Mouse (Mus musculus): ENCODE measurements around the gene Vwa3b. TPM values are rescaled to one million over a fixed set of nuclear protein-coding genes. Genes with fewer than 3 reads are reported as not detected.

Vwa3b gene
- polyA plus RNA-seq, 1 experiment from 2014 or later = 0.66 TPM

DNA sequence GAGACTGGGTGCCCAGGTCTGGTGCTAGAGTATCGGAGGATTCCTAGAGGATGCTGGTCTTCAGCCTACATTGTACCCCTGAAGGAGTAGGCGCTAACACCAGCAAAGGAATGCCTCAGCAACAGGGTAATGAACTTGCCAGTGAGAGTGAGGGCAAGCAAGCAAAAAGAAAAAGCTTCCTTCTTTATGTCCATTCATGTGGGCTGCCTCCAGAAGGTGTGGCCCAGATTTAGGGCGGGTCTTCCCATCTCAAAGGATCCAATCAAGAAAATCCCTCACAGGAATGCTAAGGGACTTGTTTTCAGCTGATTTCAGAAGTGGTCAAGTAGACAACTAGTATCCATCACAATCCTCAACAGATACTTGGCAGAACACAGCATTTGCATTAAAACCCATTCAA lies 16.8 kb downstream of the Vwa3b start:
- no peaks in the 10 kb centered on the region for H3K9me3 ChIP-seq
- H3K4me1 ChIP-seq = no peaks in the 10 kb centered on the region
- H3K4me2 ChIP-seq = no peak overlapping the region
- no peaks in the 10 kb centered on the region for H3K27me3 ChIP-seq (replicated peaks)
- WGBS = 92% methylated on average over 3 of the region's 3 CpGs
- no peak overlapping the region for H3K27ac ChIP-seq
- H3K4me3 ChIP-seq = no peak overlapping the region
- no peaks in the 10 kb centered on the region for H3K36me3 ChIP-seq (replicated peaks)
- no peak for ATAC-seq (replicated peaks)
- no peak overlapping the region for H3K9ac ChIP-seq

DNA sequence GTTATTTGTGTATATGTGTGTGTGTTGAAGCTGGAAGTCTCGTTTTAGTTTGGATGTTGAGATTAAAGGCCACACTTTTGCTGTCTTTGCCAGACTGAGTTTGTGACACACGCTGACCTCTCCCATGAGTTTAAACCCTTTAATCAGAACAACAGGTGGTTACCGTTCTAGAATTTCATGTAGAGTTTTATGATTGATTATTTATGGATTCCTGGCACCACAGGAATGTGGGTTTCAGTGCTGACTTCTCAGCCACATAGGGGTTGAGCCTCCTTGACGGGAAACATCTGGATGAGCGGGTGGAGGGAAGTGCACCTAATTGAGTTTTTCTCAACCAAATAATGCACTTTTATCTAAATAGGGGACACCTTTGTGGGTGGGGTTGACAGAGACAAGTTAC lies 19.1 kb downstream of the Vwa3b start:
- no peak overlapping the region for H3K27ac ChIP-seq
- WGBS = 86% methylated on average over 5 of the region's 5 CpGs
- no peaks in the 10 kb centered on the region for H3K9me3 ChIP-seq
- ATAC-seq (replicated peaks) = no peak
- H3K36me3 ChIP-seq (replicated peaks) = no peaks in the 10 kb centered on the region
- no peak overlapping the region for H3K4me2 ChIP-seq
- no peaks in the 10 kb centered on the region for H3K27me3 ChIP-seq (replicated peaks)
- H3K4me1 ChIP-seq = no peaks in the 10 kb centered on the region
- no peak overlapping the region for H3K9ac ChIP-seq
- no peak overlapping the region for H3K4me3 ChIP-seq

DNA sequence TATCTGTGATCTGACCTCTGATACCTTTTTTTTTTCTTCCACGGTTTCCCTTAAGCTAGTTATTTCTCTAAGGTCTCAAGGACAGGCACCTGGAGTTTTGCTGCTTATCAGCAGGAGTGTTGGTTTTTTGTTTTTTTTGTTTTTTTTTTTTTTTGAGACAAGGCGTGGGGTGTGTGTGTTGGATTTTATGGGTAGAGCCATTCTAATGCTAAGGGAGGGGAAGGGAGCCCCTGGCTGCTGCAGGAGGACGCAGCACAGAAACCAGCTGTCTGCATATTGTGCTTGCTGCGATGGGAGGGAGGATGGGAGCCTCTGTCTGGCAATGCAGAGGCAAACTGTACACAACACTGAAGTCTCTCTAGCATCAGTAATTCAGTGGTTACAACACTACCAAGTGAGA lies 22.8 kb downstream of the Vwa3b start:
- Histone ChIP-seq H3K27me3 (replicated peaks) (no peaks in the 10 kb centered on the region), H3K4me2 (no peak overlapping the region), H3K36me3 (replicated peaks) (no peaks in the 10 kb centered on the region), H3K4me3 (no peak overlapping the region), H3K4me1 (no peaks in the 10 kb centered on the region), H3K9me3 (no peaks in the 10 kb centered on the region), H3K27ac (no peak overlapping the region), H3K9ac (no peak overlapping the region)
- WGBS = 45% methylated on average over 4 of the region's 4 CpGs
- ATAC-seq (replicated peaks) = no peak

DNA sequence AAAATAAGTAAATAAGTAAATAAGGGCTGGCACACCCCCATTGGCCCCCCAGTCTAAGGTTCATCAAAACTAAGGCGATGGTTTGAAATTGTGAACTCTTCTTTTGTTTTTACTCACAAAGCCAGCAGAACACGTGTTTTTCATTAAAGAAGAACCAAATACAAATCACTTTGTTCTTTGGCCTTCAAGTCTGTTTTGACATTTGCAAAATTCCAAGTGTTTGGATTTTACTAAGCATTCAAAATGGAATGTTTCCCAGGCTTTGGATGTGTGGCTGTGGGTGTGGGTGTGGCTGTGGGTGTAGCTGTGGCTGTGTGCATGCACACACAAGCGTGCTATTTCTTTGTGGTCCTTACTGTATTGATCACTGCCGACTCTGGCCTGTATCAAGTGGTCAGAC lies 27.3 kb downstream of the Vwa3b start:
- whole genome bisulfite sequencing = 87% methylated on average over 4 of the region's 4 CpGs
- Histone ChIP-seq H3K36me3 (replicated peaks) (no peaks in the 10 kb centered on the region), H3K27ac (no peak overlapping the region), H3K27me3 (replicated peaks) (no peaks in the 10 kb centered on the region), H3K4me1 (no peaks in the 10 kb centered on the region), H3K4me2 (no peak overlapping the region), H3K9me3 (no peaks in the 10 kb centered on the region), H3K9ac (no peak overlapping the region), H3K4me3 (no peak overlapping the region)
- ATAC-seq (replicated peaks) = no peak

DNA sequence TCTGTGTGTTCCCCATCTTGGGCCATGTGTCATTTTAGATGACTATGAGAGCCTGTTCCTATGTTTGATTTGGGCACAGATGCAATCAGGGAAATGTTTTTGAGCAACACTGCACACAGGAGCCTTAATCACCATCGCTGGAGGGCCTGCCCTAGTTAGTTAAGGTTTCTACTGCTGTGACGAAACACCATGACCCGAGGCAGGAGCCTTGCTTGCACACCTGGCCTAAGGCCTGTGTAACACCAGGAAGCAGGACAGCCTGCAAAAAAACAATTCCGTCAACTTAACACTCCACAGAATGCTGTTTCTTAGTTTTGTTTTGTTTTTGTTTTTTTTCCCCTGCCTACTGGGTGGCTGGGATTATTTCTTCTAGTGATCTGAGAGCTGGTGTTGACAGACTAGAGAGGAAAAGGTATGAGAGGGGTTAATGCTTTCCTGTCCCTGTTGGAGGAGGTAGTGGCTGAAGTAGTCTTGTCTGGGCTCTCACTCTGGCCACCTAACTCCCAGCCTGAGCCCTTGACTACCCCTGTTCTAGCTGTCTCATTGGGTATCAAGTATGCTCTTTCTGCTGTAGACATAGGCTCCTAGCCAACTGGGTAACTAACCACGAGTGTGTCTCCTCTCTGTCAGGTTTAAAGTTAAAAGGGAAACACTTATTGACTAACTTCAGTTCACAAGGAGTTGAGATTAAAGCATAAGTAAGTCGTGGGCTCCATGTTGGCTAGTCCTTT lies 30.6 kb downstream of the Vwa3b start:
- no peaks in the 10 kb centered on the region; the same call in 1 of the 2 replicates for H3K4me1 ChIP-seq
- no peak overlapping the region for H3K27ac ChIP-seq
- no peaks in the 10 kb centered on the region for H3K27me3 ChIP-seq (replicated peaks)
- ATAC-seq (replicated peaks) = no peak
- no peaks in the 10 kb centered on the region for H3K9me3 ChIP-seq
- no peak overlapping the region for H3K4me3 ChIP-seq
- H3K4me2 ChIP-seq = no peak overlapping the region
- H3K9ac ChIP-seq = no peak overlapping the region
- 83% methylated on average over 6 of the region's 6 CpGs for WGBS
- H3K36me3 ChIP-seq (replicated peaks) = no peaks in the 10 kb centered on the region

DNA sequence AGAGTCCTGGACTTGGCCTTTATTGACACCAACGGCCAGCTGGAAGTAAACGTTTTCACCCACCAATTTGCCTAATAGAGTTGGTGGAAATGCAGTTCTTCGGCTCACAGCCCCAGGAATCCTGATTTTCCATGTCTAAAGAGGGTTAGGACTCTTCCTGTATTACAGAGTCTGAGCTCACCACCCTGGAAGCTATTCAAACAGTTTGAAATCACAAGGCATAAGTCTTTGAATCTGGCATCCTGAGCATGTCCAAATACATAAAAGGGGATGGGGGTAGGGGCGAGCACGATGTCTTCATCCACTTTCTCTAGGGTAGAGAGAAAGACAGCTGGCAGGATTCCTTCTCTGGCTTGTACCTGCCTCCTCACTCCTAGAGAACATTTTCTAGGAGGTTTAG lies 34.5 kb downstream of the Vwa3b start:
- no peaks in the 10 kb centered on the region; the same call in 1 of the 2 replicates for H3K4me1 ChIP-seq
- no peak for ATAC-seq (replicated peaks)
- 72% methylated on average over 5 of the region's 5 CpGs for WGBS
- H3K9me3 ChIP-seq = no peaks in the 10 kb centered on the region
- H3K4me3 ChIP-seq = no peak overlapping the region
- H3K9ac ChIP-seq = no peak overlapping the region
- no peak overlapping the region for H3K27ac ChIP-seq
- no peak overlapping the region for H3K4me2 ChIP-seq
- H3K27me3 ChIP-seq (replicated peaks) = no peaks in the 10 kb centered on the region
- no peaks in the 10 kb centered on the region for H3K36me3 ChIP-seq (replicated peaks)

DNA sequence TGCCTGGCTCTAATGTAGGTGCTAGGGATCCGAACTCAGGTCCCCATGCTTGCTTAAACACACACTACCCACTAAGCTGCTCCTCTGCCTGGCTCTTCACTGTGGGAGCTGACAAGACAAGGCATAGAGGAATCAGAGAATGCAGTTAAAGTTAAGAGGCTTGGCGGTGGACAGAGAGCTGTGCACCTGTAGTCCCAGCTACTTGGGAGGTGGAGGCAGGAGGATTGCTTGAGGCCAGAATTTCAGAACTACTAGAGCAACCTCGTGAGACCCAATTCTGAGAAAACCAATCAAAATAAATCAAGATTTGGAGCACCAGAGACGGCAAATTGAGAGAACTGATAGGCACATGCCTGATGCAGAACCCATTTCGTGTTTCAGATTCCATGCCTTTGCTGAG lies 36.7 kb downstream of the Vwa3b start:
- WGBS = 90% methylated on average over 5 of the region's 5 CpGs
- H3K4me3 ChIP-seq = no peak overlapping the region
- no peak overlapping the region for H3K27ac ChIP-seq
- H3K27me3 ChIP-seq (replicated peaks) = no peaks in the 10 kb centered on the region
- no peak for ATAC-seq (replicated peaks)
- H3K9me3 ChIP-seq = no peaks in the 10 kb centered on the region
- H3K4me1 ChIP-seq = no peaks in the 10 kb centered on the region; the same call in 1 of the 2 replicates
- H3K9ac ChIP-seq = no peak overlapping the region
- H3K36me3 ChIP-seq (replicated peaks) = no peaks in the 10 kb centered on the region
- no peak overlapping the region for H3K4me2 ChIP-seq

DNA sequence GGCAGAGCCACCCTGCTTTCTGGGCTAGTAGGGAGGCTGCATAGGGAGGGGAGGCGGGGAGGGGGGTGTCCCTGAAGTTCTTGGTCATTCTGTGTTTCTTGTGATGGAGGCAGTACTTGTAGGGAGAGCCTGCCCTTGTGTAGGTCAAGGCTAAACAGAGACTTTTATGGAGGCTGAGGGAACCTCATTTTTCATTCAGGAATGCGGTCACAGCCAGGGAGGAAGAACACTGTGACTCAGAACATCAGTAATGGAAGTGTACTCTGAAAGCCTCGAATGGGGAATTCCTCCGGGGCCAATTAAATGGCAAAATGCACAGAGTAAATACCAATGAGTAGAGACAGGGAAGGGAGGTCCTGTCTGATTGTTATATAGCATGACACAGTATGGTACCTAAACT lies 37.4 kb downstream of the Vwa3b start:
- Histone ChIP-seq H3K27me3 (replicated peaks) (no peaks in the 10 kb centered on the region), H3K4me2 (no peak overlapping the region), H3K36me3 (replicated peaks) (no peaks in the 10 kb centered on the region), H3K9me3 (no peaks in the 10 kb centered on the region), H3K4me1 (no peaks in the 10 kb centered on the region; the same call in 1 of the 2 replicates), H3K27ac (no peak overlapping the region), H3K9ac (no peak overlapping the region), H3K4me3 (no peak overlapping the region)
- WGBS = 62% methylated on average over 4 of the region's 4 CpGs
- no peak for ATAC-seq (replicated peaks)

DNA sequence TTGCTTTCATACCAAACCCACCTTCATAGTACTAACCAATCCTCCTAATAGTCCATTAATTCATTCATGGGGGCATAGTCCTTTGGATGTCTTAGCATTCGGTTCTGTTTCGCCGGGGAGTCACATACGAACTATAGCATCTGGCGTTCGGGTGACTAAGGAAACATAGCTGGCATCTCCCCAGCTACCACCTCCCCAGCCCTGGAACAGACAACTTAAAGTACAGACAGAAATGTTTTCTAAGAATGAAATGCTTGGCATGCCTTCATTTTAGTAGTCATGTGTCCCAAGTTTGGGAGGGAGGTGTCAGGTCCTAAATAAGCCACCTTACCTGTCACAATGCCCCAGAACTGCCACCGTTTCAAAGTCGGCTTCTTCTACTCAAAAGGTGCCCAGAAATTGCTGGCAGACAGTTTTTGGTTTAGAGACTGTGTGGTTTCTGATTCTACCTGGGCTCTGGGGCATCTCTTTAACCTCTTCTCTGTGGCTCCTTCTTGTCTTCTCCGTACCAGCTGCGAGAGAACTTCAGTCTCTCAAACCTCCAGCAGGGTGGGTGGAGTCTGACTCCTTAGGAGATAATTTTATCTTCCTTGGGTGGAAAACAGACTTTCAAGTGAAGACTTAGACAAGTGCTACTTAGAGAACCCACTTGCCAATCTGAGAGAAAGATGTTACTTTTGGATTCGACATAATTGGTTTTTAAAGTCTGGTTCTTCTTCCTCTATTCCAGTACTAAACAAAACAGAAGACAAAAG lies 39.4 kb downstream of the Vwa3b start:
- no peak overlapping the region for H3K4me3 ChIP-seq
- H3K9ac ChIP-seq = no peak overlapping the region
- no peaks in the 10 kb centered on the region for H3K36me3 ChIP-seq (replicated peaks)
- H3K27me3 ChIP-seq (replicated peaks) = no peaks in the 10 kb centered on the region
- no peaks in the 10 kb centered on the region for H3K9me3 ChIP-seq
- ATAC-seq (replicated peaks) = no peak
- 89% methylated on average over 11 of the region's 11 CpGs for WGBS
- no peak overlapping the region for H3K4me2 ChIP-seq
- no peak overlapping the region for H3K27ac ChIP-seq
- H3K4me1 ChIP-seq = no peaks in the 10 kb centered on the region; the same call in 1 of the 2 replicates

DNA sequence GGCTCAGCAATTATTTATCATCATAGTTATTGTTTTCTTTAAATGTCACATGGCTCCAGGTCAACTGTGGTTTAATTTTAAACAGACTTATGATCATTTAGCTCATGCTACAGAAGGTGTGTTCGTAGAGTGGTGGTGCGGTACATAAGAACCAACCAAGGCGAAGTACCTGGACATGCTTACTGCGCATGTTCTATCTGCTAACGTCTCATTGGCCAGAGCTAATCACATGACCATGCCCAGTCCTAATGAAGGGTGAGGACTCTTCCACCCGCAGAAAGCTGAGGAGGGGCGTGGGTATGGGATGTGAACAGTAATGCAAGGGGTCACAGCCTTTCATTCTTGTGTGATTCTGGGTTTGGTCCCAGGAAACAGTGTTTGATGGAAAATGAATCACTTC lies 49.4 kb downstream of the Vwa3b start:
- Histone ChIP-seq H3K9ac (no peak overlapping the region), H3K4me1 (no peaks in the 10 kb centered on the region), H3K36me3 (replicated peaks) (no peaks in the 10 kb centered on the region), H3K27ac (no peak overlapping the region), H3K4me2 (no peak overlapping the region), H3K4me3 (no peak overlapping the region), H3K27me3 (replicated peaks) (no peaks in the 10 kb centered on the region), H3K9me3 (no peaks in the 10 kb centered on the region)
- 97% methylated on average over 7 of the region's 7 CpGs for WGBS
- no peak for ATAC-seq (replicated peaks)

DNA sequence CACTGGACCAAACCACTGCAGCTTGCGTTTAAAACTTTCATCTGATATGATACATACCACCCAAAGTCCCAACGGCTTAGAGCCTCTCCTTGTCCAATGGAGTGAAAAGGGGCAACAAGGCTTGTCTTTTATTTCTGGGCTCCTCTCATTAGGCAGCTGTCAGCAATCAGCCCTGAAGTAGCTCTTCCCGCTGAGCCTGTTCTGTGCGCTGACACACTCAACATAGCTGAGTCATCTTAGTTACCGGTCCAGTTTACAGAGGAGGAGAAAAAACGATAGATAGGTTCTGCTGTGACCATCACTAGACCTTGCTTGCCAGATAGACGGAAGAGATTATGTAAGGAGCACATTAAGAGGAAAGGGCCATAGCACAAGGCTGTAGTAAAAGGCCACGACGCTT lies 50.9 kb downstream of the Vwa3b start:
- Histone ChIP-seq H3K27me3 (replicated peaks) (no peaks in the 10 kb centered on the region), H3K4me1 (peaks cover 5% of the 10 kb centered on the region; the same call in 1 of the 2 replicates), H3K9ac (no peak overlapping the region), H3K27ac (no peak overlapping the region), H3K9me3 (no peaks in the 10 kb centered on the region), H3K4me2 (no peak overlapping the region), H3K36me3 (replicated peaks) (no peaks in the 10 kb centered on the region), H3K4me3 (no peak overlapping the region)
- WGBS = 85% methylated on average over 9 of the region's 9 CpGs
- ATAC-seq (replicated peaks) = no peak

DNA sequence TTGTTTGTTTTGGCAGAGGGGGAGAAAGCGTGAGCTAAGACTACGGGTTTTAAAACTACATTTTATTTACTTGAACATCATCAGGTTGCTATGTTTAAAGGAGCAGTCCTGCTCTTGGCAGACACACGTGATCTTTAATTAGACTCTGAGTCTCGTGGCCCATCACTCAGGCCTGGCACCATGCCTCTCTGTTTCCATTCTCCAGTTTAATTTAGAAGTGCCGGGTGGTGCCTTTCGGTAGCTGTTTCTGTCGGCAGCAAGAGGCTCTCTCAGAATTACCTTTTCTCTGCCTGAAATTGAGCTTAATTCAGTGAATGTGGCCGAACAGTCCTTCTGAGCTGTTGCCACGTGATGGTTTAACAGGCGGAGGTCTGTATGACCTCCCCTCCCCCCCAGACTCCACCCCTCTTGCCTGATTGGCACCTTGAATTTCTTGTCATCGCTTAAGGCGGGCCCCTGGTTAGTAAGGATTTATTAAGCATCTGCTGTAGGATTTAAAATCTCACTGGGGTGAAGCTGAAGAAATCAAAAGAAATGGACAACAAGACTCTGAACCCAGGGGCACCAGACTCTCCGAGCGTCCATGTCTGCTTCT lies 51.7 kb downstream of the Vwa3b start:
- H3K36me3 ChIP-seq (replicated peaks) = no peaks in the 10 kb centered on the region

More for the DNA sequence above, 51.7 kb downstream of the Vwa3b start:
- Histone ChIP-seq H3K27ac (no peak overlapping the region), H3K27me3 (replicated peaks) (no peaks in the 10 kb centered on the region), H3K4me3 (no peak overlapping the region), H3K9me3 (no peaks in the 10 kb centered on the region), H3K4me2 (no peak overlapping the region), H3K9ac (no peak overlapping the region), H3K4me1 (peaks cover 5% of the 10 kb centered on the region; the same call in 1 of the 2 replicates)
- no peak for ATAC-seq (replicated peaks)
- WGBS = 77% methylated on average over 14 of the region's 14 CpGs

Measured in midbrain, embryonic 15.5 days (tissue).